Mouse (Mus musculus) midbrain, embryonic 11.5 days (tissue): ENCODE measurements at regions not wholly inside any gene's neighbourhood (a gene's known extent, or its start where the extent isn't known, plus 50 kb on each side); places are given as distances from the start of the nearest gene placed in this dataset.

Experiments
- ATAC-seq: fragments of 200-750 bp; cut with Nextera tagmentation; 2 replicates; pipeline ENCODE4 v1.8.0; 2017; ENCODE audit warnings: moderate TSS enrichment, moderate library complexity; ENCODE audit not compliant: low FRiP score
- DNase-seq: peaks from one replicate; pipeline ENCODE4 v3.0.0; 2015; ENCODE audit warnings: low spot score; ENCODE audit errors: missing footprints
- H3K27ac ChIP-seq: fragments of 300-500 bp; sonication (generic); 2 replicates; pipeline ENCODE4 v1.5.1; 2014; ENCODE audit warnings: low read depth, low read length
- H3K27me3 ChIP-seq: fragments of 300-500 bp; sonication (generic); 2 replicates; pipeline ENCODE4 v1.6.1; 2014; ENCODE audit warnings: mild to moderate bottlenecking, low read length, moderate library complexity, mixed read lengths; ENCODE audit not compliant: control insufficient read depth, insufficient read depth
- H3K36me3 ChIP-seq: fragments of 300-500 bp; sonication (generic); 2 replicates; pipeline ENCODE4 v1.6.1; 2014; ENCODE audit warnings: mild to moderate bottlenecking, low read length, moderate library complexity, mixed read lengths; ENCODE audit not compliant: control insufficient read depth, insufficient read depth
- H3K4me1 ChIP-seq: fragments of 300-500 bp; sonication (generic); 2 replicates; pipeline ENCODE4 v1.6.1; 2014; ENCODE audit warnings: low read length; ENCODE audit not compliant: control insufficient read depth, insufficient read depth
- H3K4me2 ChIP-seq: fragments of 300-500 bp; sonication (generic); 2 replicates; pipeline ENCODE4 v1.6.1; 2014; ENCODE audit warnings: mild to moderate bottlenecking, moderate library complexity
- H3K4me3 ChIP-seq: fragments of 300-500 bp; sonication (generic); 2 replicates; pipeline ENCODE4 v1.5.1; 2014; ENCODE audit warnings: low read depth, low read length
- H3K9ac ChIP-seq: fragments of 300-500 bp; sonication (generic); 2 replicates; pipeline ENCODE4 v1.6.1; 2014; ENCODE audit warnings: low read length
- H3K9me3 ChIP-seq: fragments of 300-500 bp; sonication (generic); 2 replicates; pipeline ENCODE4 v1.6.1; 2016; ENCODE audit warnings: low read length; ENCODE audit not compliant: control insufficient read depth
- WGBS: fragments of 180-500 bp; shearing (Covaris S2); extraction: QIAGEN DNeasy Blood & Tissue Kit; methylation state at CpG from one replicate; pipeline ENCODE4 v1.1.7; 2014; 5-methylcytosine and 5-hydroxymethylcytosine counted together

DNA sequence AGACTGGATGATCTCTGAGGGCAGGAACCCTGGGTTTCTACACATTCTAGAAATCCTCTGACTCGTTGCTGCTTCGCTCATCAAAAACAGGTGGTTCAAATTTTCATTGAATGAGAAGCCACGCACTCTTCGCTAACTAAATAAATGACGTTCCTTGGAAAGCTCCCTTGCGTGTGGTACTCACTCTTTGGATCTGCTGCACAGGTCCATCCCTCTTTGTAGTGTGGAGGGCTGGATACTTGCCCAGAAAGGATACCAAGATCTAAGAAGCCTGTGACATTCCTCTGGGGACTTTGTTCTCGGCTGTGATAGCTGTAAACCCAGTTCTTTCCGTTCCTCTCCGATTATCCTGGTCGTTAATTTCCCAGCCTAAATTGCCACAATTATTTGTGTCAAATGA lies 87.7 kb upstream of the Hmga2 start:
- Histone ChIP-seq H3K4me2 (no peak overlapping the region), H3K9ac (no peak overlapping the region), H3K9me3 (no peaks in the 10 kb centered on the region), H3K4me1 (no peaks in the 10 kb centered on the region), H3K4me3 (no peak overlapping the region), H3K36me3 (no peaks in the 10 kb centered on the region), H3K27me3 (peaks cover 3% of the 10 kb centered on the region), H3K27ac (no peak overlapping the region)
- DNase-seq: no peak
- ATAC-seq: no peak
- WGBS: 59% methylated on average over 10 of the region's 10 CpGs

- H3K4me2 ChIP-seq: no peak overlapping the region
- H3K27ac ChIP-seq: no peak overlapping the region
- DNase-seq (no peak), ATAC-seq (no peak)
- H3K9ac ChIP-seq: no peak overlapping the region
- no peaks in the 10 kb centered on the region for H3K36me3 ChIP-seq
- no peaks in the 10 kb centered on the region for H3K9me3 ChIP-seq
- WGBS: 97% methylated on average over 5 of the region's 5 CpGs
- H3K27me3 ChIP-seq: peaks cover 3% of the 10 kb centered on the region
- no peaks in the 10 kb centered on the region for H3K4me1 ChIP-seq
- no peak overlapping the region for H3K4me3 ChIP-seq
Measured at GRCm38 (mm10) chr10:120561821-120562220, 85.6 kb upstream of the Hmga2 start.

DNA sequence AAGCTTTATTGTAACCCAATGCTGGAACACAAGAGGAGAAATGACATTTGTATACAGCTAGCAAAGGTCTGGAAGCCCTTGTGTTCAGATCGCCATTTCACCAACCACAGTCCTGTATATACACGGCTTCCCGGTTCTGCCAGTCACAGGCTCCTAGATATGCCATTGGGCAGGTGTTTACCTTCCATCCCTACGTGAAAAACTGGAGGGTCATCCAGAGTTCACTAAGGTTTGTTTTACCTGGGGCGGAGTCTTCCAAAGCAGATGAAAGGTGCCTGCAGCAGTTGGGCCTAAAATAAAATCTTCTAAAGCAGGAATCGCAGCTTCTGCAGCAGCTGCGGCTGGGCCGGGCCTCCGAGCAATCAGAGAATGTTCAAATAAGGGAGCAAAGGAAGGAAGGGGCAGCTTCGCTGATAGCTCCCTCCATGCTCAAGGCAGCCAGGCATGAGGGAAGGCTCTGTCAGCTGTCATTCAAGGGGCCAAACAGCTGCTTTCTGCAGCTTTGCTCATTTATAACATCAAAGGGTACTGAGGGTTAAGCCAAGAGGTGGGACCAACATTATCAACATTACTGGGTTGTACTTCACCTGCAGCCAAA lies 81.7 kb upstream of the Hmga2 start:
- Histone ChIP-seq H3K9ac (no peak overlapping the region), H3K9me3 (no peaks in the 10 kb centered on the region), H3K4me3 (no peak overlapping the region), H3K4me1 (no peaks in the 10 kb centered on the region; the same call in 1 of the 2 replicates), H3K27ac (no peak overlapping the region), H3K36me3 (no peaks in the 10 kb centered on the region), H3K4me2 (no peak overlapping the region), H3K27me3 (peaks cover 6% of the 10 kb centered on the region; the same call in 1 of the 2 replicates)
- WGBS: 79% methylated on average over 10 of the region's 10 CpGs
- ATAC-seq: no peak
- no peak for DNase-seq

DNA sequence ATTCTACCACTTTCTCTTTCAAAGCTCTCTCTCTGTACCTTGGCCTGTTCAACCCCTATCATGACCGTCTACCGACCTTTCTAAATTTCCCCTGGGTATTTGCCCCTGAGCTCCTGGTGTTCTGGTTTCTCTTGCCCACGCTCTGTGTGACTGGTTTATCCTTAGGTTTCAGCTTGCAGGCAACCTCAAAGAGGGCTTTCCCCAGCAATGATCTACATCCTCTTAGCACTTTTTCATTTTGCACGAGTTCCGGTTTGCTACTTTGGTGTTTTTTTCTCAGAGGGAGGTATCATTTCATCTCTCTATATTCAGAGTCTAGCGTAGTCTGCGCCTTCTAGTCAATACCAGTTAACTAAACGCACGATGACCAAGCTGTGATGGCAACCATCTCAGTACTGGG lies 79.8 kb upstream of the Hmga2 start:
- ATAC-seq: no peak
- Histone ChIP-seq H3K36me3 (no peaks in the 10 kb centered on the region), H3K4me1 (peaks cover 8% of the 10 kb centered on the region), H3K9ac (no peak overlapping the region), H3K27ac (no peak overlapping the region), H3K4me3 (no peak overlapping the region), H3K27me3 (peaks cover 8% of the 10 kb centered on the region; the same call in 1 of the 2 replicates), H3K4me2 (no peak overlapping the region), H3K9me3 (no peaks in the 10 kb centered on the region)
- DNase-seq: no peak
- 94% methylated on average over 9 of the region's 9 CpGs for WGBS

- DNase-seq: peak; percentile 95
Measured at GRCm38 (mm10) chr10:120553097-120553453, 76.8 kb upstream of the Hmga2 start.

GRCm38 (mm10) chr10:120552341-120553096 lies 76.2 kb upstream of the Hmga2 start:
- no peak overlapping the region for H3K27ac ChIP-seq

More at GRCm38 (mm10) chr10:120553097-120553453, 76.8 kb upstream of the Hmga2 start:
- H3K36me3 ChIP-seq: no peaks in the 10 kb centered on the region
- H3K4me3 ChIP-seq: peak overlapping the region; percentile 48
- peak overlapping the region; percentile 96 for H3K4me2 ChIP-seq
- under 1% methylated on average over 16 of the region's 16 CpGs for WGBS
- no peak overlapping the region for H3K27ac ChIP-seq
- ATAC-seq: peak; percentile 81
- H3K9me3 ChIP-seq: no peaks in the 10 kb centered on the region
- peak overlapping the region; percentile 64 for H3K9ac ChIP-seq
- peaks cover 17% of the 10 kb centered on the region; the same call in 1 of the 2 replicates for H3K27me3 ChIP-seq
- H3K4me1 ChIP-seq: peaks cover 8% of the 10 kb centered on the region

GRCm38 (mm10) chr10:120551851-120552281 lies 75.6 kb upstream of the Hmga2 start:
- Histone ChIP-seq H3K36me3 (no peaks in the 10 kb centered on the region), H3K4me3 (peak overlapping the region; percentile 48), H3K9me3 (no peaks in the 10 kb centered on the region), H3K4me2 (peak overlapping the region; percentile 96), H3K9ac (peak overlapping the region; percentile 64; the same call in 1 of the 2 replicates), H3K27me3 (peaks cover 18% of the 10 kb centered on the region; the same call in 1 of the 2 replicates), H3K4me1 (peaks cover 8% of the 10 kb centered on the region), H3K27ac (no peak overlapping the region)
- peak; percentile 93 for DNase-seq
- peak; percentile 79 for ATAC-seq
- WGBS: under 1% methylated on average over 18 of the region's 18 CpGs

More at GRCm38 (mm10) chr10:120552341-120553096, 76.2 kb upstream of the Hmga2 start:
- under 1% methylated on average over 55 of the region's 56 CpGs for WGBS
- Histone ChIP-seq H3K9ac (peak overlapping the region; percentile 64), H3K4me2 (peak overlapping the region; percentile 96), H3K36me3 (no peaks in the 10 kb centered on the region), H3K4me3 (peak overlapping the region; percentile 48), H3K27me3 (peaks cover 17% of the 10 kb centered on the region; the same call in 1 of the 2 replicates), H3K4me1 (peaks cover 8% of the 10 kb centered on the region), H3K9me3 (no peaks in the 10 kb centered on the region)
- ATAC-seq (peak; percentile 85), DNase-seq (peak; percentile 96)

DNA sequence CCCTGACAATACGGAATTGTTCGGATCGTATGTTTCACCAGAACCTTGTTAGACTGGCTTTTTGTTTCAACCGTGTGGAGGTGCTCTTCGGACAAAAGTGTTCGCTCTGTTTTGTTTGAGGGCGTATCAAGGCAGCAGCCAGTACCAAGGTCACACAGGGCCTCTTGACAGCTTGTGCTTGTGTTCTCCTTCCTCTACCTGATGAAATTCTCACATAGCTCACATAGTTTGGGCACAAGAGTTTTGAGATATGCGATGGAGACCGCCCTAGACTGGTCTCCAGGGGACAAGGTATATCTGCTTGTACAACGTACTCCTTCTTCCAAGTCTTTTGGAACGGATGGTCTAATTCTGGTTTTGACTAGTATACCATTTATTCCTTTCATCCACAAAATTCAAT lies 70.9 kb upstream of the Hmga2 start:
- 92% methylated on average over 11 of the region's 11 CpGs for WGBS
- ATAC-seq: no peak
- Histone ChIP-seq H3K4me1 (peaks cover 4% of the 10 kb centered on the region), H3K27ac (no peak overlapping the region), H3K9ac (no peak overlapping the region), H3K27me3 (peaks cover 12% of the 10 kb centered on the region; the same call in 1 of the 2 replicates), H3K36me3 (no peaks in the 10 kb centered on the region), H3K4me2 (no peak overlapping the region), H3K9me3 (no peaks in the 10 kb centered on the region), H3K4me3 (no peak overlapping the region)
- no peak for DNase-seq

GRCm38 (mm10) chr10:120541618-120542017 lies 65.3 kb upstream of the Hmga2 start:
- H3K9me3 ChIP-seq: no peaks in the 10 kb centered on the region
- H3K4me2 ChIP-seq: no peak overlapping the region
- ATAC-seq: no peak
- no peak for DNase-seq
- no peaks in the 10 kb centered on the region for H3K4me1 ChIP-seq
- H3K4me3 ChIP-seq: no peak overlapping the region
- H3K9ac ChIP-seq: no peak overlapping the region
- H3K27me3 ChIP-seq: no peaks in the 10 kb centered on the region
- no peaks in the 10 kb centered on the region for H3K36me3 ChIP-seq
- WGBS: 90% methylated on average over 7 of the region's 7 CpGs
- H3K27ac ChIP-seq: no peak overlapping the region
